Mouse (Mus musculus) adrenal gland, postnatal 0 days (tissue): Measurements from ENCODE around the gene Pdxdc1. TPM values are rescaled to one million over a fixed set of nuclear protein-coding genes. Genes with fewer than 3 reads are reported as not detected.

ENCODE experiments used
- microRNA-seq: library from miRNA; unstranded; fragments of <30 nt; microRNA quantifications from one replicate; pipeline ENCODE4, GENCODE M21; 2016; ENCODE audit warnings: borderline replicate concordance; ENCODE audit not compliant: insufficient number of aligned reads
- polyA plus RNA-seq: library from polyadenylated mRNA; unstranded; fragments of >200 nt; fragmentation: Nextera tagmentation; extraction: Ambion mirVana; gene quantifications from 2 replicates; pipeline ENCODE4 v1.2.1, GENCODE M21; 2015

The Pdxdc1 gene
- polyA plus RNA-seq: 40.8 and 60.1 TPM in 2 replicates

GRCm38 (mm10) chr16:13902888-13903483 lies at the start of gene Pdxdc1, which contains the start of gene Mpv17l:
Gene Pdxdc1 (minus strand): TSS chr16:13903131.
Gene Mpv17l (plus strand): TSS chr16:13903161.

GRCm38 (mm10) chr16:13818560-13819393 lies 84.2 kb downstream of the Pdxdc1 start, which contains the start of gene Ntan1:
Gene Ntan1 (plus strand): TSS chr16:13818845.

Small RNA genes lying within 50 kb of the gene (microRNA-seq; reads per million reads assigned to microRNA genes)
- not detected for gene Gm27734

Other genes with a start within 250 kb of the Pdxdc1 start
- 29.8 and 40.5 TPM in 2 replicates for gene Parn, start 235.0 kb downstream of the Pdxdc1 start, polyA plus RNA-seq
- 34.0 and 41.5 TPM in 2 replicates for gene Bfar, start 231.3 kb downstream of the Pdxdc1 start, polyA plus RNA-seq
- gene 3110001I22Rik, start 231.2 kb downstream of the Pdxdc1 start, polyA plus RNA-seq: 4.2 and 4.6 TPM in 2 replicates
- gene Pla2g10, start 172.1 kb downstream of the Pdxdc1 start, polyA plus RNA-seq: 0.19 and 0.93 TPM in 2 replicates
- gene Rrn3, start 122.4 kb downstream of the Pdxdc1 start, polyA plus RNA-seq: 29.2 and 48.2 TPM in 2 replicates
- gene Ntan1, start 84.3 kb downstream of the Pdxdc1 start, polyA plus RNA-seq: 133 and 164 TPM in 2 replicates
- gene Mpv17l, start within 50 bp of the Pdxdc1 start, polyA plus RNA-seq: 6.6 and 11.9 TPM in 2 replicates
- gene 2900011O08Rik, start 83.5 kb upstream of the Pdxdc1 start, polyA plus RNA-seq: 4.4 and 7.9 TPM in 2 replicates
- gene Ifitm7, start 83.8 kb upstream of the Pdxdc1 start, polyA plus RNA-seq: 0.33 and 0.77 TPM in 2 replicates